Mouse (Mus musculus): Measurements from ENCODE around the gene Chrm3. TPM values are rescaled to one million over a fixed set of nuclear protein-coding genes. Genes with fewer than 3 reads are reported as not detected.
A peak's percentile ranks its signal among the peaks of the same experiment; 100 is the strongest.
"Not testable (repeated sequence)": the region's sequence is repeated elsewhere in the genome, so short reads cannot be mapped to it uniquely, and the experiment has no call there.

Chrm3 gene
- total RNA-seq (2021) = 10 to 100 TPM; 41.6 to 47.2 TPM
- long read RNA-seq, full-length matches to known transcripts = 2 of 4 reads
- long read RNA-seq, partial matches to known transcripts = 0 of 4 reads
- long read RNA-seq, other reads (novel, unspliced or antisense) = 2 of 4 reads

DNA sequence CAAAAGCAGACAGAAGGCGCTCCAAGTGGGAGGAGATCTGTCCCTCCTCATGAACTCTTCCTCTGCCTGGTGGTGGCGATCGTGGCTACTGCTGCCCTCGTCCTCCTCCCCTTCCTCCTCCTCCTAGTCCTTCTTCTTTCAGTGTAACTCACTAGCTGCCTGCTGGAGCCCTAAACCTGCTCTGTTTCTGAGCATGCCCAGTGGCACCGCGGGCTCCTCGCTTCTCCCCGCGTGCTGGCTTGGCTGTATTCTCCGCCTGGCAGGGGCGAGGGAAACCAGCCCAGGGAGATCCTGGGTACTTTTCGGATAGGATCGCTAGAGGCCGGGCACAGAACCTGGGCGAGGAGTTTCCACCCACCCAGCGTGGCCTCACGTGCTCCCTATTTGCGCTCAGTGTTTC, at the start of gene Chrm3:
Gene Chrm3, minus strand, starts transcription at position 71 of the 400 bp plus-strand sequence.
- peak; percentile 66 to 73 for DNase-seq (ENCODE audit: low spot score in 2 of 2)

DNA sequence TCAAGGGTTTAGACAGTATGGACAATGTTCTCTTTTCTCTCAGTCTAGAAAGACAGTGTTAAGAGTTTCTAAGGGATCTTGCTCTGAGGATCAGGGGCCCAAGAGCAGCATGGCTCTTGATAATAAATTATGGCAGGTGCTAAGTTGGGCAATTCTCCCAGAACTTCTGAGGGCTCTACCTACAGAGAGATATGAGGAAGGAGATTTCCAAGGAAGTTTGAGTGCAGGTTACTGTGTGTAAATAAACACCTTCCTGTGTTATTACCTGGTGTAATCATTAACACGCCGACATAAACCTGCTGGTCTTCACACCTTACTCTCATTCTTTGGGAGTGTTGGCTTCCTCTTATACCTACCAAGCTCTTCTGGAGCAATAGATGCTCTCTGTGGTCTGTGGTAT, 33.7 kb upstream of the Chrm3 start:
- DNase-seq (ENCODE audit: low spot score in 2 of 2) = no peak

- not testable (repeated sequence) for DNase-seq (ENCODE audit: low spot score in 2 of 2)
These were observed 14.8 kb upstream of the Chrm3 start for GRCm38 (mm10) chr13:10375487-10375886.

- peak in 1 of 2 experiments; percentile 8 for DNase-seq (ENCODE audit: low spot score in 2 of 2)
These were observed 400 bp downstream of the Chrm3 start for GRCm38 (mm10) chr13:10360199-10360694.

- peak in 1 of 2 experiments; percentile 18 for DNase-seq (ENCODE audit: low spot score in 2 of 2)
These were observed 990 bp downstream of the Chrm3 start for GRCm38 (mm10) chr13:10359516-10360198.

GRCm38 (mm10) chr13:10355796-10356195, 4.9 kb downstream of the Chrm3 start:
- no peak for DNase-seq (ENCODE audit: low spot score in 2 of 2)

DNA sequence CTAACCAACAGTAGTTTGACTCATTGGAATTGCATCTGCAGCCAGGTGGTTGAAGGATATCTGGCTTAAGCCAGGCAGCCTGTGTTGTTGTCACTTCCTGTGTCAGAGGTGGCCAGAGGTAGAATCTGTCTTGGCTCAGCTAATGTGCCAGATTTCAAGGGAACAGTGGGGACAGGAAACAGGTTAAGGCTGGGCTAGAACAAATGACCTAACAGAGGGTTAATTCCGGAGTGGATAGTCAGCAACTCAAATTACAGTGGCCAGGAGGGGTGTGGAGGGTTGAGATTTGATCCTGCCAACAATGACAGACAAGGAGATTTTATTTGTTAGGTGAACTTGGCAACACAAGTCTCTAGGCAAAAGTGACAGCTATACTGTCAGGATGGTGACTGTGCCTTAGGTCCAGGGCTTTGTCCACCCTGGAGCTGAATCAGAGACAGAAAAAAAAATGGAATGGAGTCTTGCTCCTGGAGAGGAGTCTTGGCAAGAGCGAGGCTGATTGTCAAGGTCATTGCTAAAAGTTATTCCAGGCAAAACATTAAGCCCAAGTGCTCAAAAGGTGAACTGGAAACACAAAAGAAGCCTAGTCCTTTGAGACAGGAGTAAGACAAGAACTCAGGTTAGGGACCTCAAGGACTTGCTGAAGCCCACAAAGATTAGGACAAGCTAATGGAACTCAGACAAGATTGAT, 5.6 kb downstream of the Chrm3 start:
- no peak for DNase-seq (ENCODE audit: low spot score in 2 of 2)

GRCm38 (mm10) chr13:10352141-10352540, 8.5 kb downstream of the Chrm3 start:
- DNase-seq (ENCODE audit: low spot score in 2 of 2) = no peak

- no peak for DNase-seq (ENCODE audit: low spot score in 2 of 2)
These were observed 16.3 kb downstream of the Chrm3 start for GRCm38 (mm10) chr13:10344362-10344761.

DNA sequence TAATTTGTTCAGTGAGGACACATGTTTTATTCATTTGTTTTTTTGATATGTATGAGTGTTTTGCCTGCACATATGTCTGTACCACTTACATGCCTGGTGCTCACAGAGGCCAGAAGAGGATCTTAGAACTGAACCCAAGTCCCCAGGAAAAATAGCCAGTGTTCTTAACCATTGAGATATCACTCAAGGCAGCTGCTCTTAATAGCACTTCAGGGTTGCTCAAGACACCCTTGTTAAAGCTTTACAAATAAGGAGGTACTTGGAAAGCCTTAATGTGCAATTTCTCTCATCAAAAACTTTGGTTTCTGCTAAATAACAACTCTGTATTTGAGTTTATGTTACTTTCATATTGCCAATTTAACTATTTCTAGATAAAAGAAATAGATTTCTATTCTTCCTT, 25.1 kb downstream of the Chrm3 start:
- no peak for DNase-seq (ENCODE audit: low spot score in 2 of 2)

DNA sequence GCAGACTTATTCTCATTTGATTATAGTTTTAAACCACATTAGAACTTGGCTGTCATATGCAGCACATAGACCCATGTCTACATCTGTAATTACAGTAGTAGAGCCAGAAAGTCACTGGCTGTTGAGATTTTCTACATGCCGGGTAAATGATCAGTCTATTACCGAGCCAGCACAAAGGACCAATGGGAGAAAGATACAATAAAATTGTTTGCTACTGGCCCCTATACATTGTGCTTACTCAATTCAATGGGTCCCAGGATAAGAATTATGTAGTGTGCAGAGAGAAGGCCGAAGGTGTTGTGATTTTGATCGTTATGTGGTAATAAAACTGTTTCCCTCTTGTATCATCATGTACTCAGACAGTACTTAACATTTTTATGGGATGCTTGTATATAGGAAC, 27.9 kb downstream of the Chrm3 start:
- no peak for DNase-seq (ENCODE audit: low spot score in 2 of 2)

- no peak for DNase-seq (ENCODE audit: low spot score in 2 of 2)
These were observed 50.8 kb downstream of the Chrm3 start for GRCm38 (mm10) chr13:10309811-10310210.

DNA sequence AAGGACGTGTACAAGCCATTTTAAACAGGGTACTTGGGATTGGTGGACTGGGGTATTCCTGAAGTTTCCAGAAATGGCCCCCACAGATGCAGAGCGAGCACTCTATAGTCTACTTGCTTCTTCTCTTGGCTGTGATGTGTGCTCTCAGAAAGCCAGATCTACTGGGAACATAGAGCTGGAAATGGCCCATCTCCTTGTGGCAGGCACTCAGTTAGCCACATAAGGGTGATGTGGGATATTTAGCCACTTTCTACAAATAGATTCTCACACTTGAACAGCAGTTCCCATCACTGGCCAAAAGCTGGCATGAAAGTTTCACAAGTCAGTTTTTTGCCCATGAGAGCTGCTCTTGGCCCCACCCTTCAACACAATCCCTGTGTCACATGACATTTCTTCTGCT, 65.5 kb downstream of the Chrm3 start:
- no peak for DNase-seq (ENCODE audit: low spot score in 2 of 2)

- no peak for DNase-seq (ENCODE audit: low spot score in 2 of 2)
These were observed 76.3 kb downstream of the Chrm3 start for GRCm38 (mm10) chr13:10284331-10284730.

- no peak for DNase-seq (ENCODE audit: low spot score in 2 of 2)
These were observed 85.7 kb downstream of the Chrm3 start for GRCm38 (mm10) chr13:10274907-10275306.

GRCm38 (mm10) chr13:10263784-10264183, 96.9 kb downstream of the Chrm3 start:
- no peak for DNase-seq (ENCODE audit: low spot score in 2 of 2)

DNA sequence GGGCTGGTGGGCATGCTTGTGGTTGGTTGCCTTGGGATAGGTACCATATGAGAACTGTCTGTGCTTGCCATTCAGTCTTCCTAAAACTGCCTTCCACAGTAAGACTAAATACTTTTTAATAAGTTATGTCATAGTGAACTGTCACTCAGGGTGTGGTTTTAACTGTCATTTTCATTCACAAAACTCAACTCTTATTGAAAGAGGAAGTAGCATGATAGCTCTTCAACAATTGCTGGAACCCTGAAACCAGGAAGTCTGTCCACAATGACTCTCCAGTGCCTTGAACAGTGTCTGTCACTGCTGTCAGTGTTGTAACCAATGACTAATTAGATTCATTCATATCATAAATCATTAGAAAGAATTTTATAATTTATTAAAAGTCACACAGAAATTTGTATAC, 107.6 kb downstream of the Chrm3 start:
- DNase-seq (ENCODE audit: low spot score in 2 of 2) = no peak

DNA sequence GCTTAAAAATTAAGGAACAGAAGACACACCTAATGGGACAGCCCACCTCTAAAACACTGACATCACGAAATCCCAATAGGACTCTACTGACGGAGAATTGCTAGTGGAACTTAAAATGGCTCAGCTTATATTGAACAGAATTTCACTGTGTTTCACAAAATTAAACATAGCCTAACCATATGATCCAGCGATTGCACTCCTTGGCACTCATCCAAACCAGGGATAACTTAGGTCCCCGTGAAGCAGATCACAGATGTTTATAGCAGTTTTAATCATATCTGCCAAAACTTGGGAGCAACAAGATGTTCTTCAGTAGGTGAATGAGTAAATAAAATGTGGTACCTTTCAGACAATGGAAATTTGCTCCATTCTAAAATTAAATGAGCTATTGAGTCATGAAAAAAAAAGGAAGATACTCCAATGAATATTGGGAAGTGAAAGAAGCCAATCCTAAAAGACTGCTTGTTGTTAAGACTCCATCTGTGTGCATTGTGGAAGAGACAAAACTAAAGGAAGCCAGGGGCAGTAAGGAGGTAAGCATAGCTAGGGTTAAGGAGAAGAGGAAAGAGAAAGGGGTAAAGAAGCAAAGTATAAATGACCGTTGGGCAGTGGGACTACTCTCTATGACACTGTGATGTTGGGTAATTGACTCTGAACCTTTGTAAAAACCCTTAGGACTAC, 109.0 kb downstream of the Chrm3 start:
- peak in 1 of 2 experiments; percentile 12 for DNase-seq (ENCODE audit: low spot score in 2 of 2)

DNA sequence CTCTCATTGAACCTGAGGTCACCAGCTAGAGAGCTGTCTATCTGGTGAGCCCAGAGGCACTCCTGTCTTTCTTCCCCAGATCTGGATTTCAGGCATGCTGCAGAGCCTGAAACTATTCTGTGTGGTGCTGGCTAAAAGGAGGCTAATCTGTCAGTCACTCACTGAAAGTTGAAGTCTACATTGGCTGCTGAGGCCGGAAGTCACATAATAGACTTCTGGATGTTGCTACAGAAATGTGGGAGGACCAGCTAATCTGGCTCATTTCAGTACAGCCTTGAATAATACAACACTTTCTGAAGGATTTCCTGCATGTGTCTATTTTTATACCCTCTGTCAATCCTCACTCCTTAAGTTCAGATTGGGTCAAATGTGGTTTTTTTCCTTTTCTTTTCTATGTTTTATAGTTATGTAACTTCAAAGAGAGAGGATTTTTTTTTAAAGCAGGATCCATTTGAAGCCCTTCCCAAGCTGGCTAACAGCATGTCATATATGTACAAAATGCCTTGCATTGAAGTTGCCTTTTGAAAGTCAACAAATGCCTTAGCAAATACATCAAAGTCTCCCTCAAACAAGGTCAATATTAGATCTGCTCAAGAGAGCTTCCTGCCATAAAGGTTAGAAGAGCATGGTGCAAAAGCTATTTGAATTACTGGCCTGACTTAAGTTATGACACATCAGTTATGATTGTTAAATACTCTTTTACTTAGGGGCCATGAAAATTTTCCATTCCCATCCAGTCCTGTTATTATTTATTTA, 116.2 kb downstream of the Chrm3 start:
- DNase-seq (ENCODE audit: low spot score in 2 of 2) = peak in 1 of 2 experiments; percentile 34

DNA sequence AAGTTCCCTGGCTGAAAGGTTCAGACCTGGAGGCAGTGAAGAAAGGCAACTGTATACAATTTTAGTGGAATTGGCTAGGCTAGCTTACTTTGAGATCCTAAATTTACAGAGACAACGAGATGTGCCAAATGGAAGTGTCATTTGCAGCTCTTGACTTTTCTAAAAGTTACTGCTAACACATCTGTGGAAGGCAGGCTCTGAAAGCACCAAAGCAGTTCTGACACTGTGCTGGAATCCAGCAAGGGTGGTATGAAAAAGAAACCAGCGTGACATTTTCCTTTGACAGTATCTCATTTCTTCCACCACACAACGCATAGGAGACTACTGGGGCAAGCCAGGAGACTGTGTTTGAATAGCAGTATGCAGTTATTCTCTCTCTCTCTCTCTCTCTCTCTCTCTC, 120.4 kb downstream of the Chrm3 start:
- no peak for DNase-seq (ENCODE audit: low spot score in 2 of 2)

DNA sequence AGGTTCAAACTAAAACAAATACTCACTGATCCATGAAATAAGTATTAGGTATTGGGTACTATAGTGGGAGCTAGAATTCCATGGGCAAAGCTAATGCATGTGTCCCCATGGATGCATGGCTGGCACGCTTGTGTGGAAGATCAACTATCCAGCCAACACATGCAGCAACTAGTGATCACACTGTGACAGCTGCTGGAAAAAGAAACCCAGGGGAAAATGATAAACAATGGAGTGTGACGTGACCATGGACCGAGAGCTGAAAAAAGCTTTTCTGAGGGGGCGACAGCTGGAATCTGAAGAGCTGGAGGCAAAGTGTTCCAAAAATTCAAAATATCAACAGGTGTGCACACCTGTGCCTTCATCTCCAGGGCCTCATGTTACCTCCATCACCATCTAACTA, 120.8 kb downstream of the Chrm3 start:
- no peak for DNase-seq (ENCODE audit: low spot score in 2 of 2)
